Mouse (Mus musculus): ENCODE results near the gene Med25.

DNA sequence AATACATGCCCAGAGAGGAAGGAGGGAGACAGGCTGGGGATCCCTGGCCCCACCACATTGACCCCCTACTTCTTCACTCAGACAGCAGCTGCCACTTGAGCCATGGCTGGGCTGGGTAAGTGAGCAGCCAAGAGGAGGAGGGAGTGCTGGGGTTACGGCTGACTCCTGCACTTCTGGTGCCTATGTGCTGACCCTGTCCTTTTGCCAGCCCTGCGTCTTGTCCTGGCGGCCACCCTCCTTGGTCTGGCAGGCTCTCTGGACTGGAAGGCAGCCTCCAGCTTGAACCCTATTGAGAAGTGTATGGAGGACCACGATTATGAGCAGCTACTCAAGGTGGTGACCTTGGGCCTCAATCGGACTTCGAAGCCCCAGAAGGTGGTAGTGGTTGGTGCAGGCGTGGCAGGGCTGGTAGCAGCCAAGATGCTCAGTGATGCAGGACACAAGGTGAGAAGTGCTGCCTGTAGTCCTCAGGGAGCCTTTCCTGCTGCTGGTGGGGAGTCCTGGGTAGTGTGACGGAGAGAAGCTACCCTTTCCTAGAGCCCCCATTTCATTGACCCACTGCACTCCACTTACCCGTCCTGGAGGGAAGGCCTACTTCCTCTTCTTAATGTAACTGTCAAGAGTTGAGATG is 56.0 kb downstream of the Med25 start:
- no peak for TF ChIP-seq CTCF (IDR thresholded peaks at IDR 0.05; ENCODE audit: extremely low read depth, insufficient read length, insufficient replicate concordance, low read depth, low read length)
- TF ChIP-seq POLR2A (IDR thresholded peaks at IDR 0.05; ENCODE audit: low read depth, low read length) = no peak

Data from small intestine, adult 2 months (tissue).